ENCODE assay signal across 8 mouse cellular contexts in the genomic region with DNA sequence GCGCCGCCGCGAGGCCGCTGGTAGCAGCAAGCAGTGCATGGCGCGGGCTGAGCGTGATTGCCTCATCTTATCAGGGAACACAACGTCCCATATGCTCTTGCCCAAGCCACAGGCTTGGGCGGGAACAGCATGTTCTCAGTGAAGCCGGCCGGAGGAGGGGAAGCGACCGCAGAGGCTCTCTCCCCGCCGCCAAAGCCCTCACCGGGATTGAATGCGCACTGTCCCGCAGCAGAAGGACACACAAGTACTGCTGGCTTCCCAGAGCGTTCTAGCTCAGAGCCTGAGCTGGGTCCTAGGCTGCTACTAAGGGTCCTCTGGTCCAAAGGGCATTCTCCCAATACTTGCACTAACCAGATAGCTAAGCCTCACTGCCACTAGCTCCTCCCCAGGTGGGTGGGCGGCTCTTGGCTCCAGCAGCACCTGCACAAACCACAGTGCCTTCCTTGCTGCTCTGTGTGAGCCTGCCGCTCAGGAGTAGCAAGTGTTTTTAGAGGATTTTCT. TPM values are rescaled to one million over a fixed set of nuclear protein-coding genes. Genes with fewer than 3 reads are reported as not detected.
DNase-seq lines count a peak whose midpoint lies in the region; ATAC-seq lines count a peak whose summit lies in the region.

No protein-coding gene starts in this region.

- peak overlapping the region; percentile 36 for H3K4me3 ChIP-seq in intestine, embryonic 15.5 days (replicated peaks)

- peaks cover 23% of the 10 kb centered on the region for H3K4me1 ChIP-seq in intestine, embryonic 15.5 days (replicated peaks)

- intact Hi-C loops in gastrocnemius, postnatal 36 days (cut with DNase I), result loop anchor here (2.0 to 5.0 kb wide), 2 partner anchors 28 to 40 kb away; a partner anchor contains a TSS
- intact Hi-C loops in left cerebral cortex, postnatal 25 days (cut with DNase I), result loop anchor here (1.0 kb wide), 3 partner anchors 28 to 142 kb away; no protein-coding TSS in a partner anchor

- peak; percentile 97 for ATAC-seq in intestine, embryonic 15.5 days

- peak; percentile 94 for DNase-seq in adrenal gland, adult 8-10 months
- DNase-seq in embryo, embryonic 9.5 days (ENCODE audit: extremely low spot score), result peak; percentile 71
- DNase-seq in gastrocnemius, postnatal 36 days, result peak; percentile 88 to 96
- DNase-seq in left cerebral cortex, postnatal 25 days (ENCODE audit: low spot score in 2 of 2), result peak; percentile 94 to 95
- peak; percentile 85 for DNase-seq in mesoderm, embryonic 11.5 days (ENCODE audit: low read depth, low spot score)
- DNase-seq in right cerebral cortex, postnatal 25 days, result peak; percentile 86
- DNase-seq in urinary bladder, postnatal 36 days (ENCODE audit: low spot score in 2 of 2), result peak; percentile 75 to 95

- H3K27me3 ChIP-seq in intestine, embryonic 15.5 days (replicated peaks), result no peaks in the 10 kb centered on the region

- H3K9ac ChIP-seq in intestine, embryonic 15.5 days, result peak overlapping the region; percentile 43

- 1% methylated on average over 22 of the region's 22 CpGs for WGBS in intestine, embryonic 15.5 days

- peak overlapping the region; percentile 95 for H3K27ac ChIP-seq in intestine, embryonic 15.5 days

- no peaks in the 10 kb centered on the region for H3K36me3 ChIP-seq in intestine, embryonic 15.5 days

- peak overlapping the region; percentile 77 for H3K4me2 ChIP-seq in intestine, embryonic 15.5 days (replicated peaks)

- no peaks in the 10 kb centered on the region for H3K9me3 ChIP-seq in intestine, embryonic 15.5 days

RNA-seq across cellular contexts. Expression of a gene that starts 19.6 kb away (rescaled TPM):
- total RNA-seq in adrenal gland, adult 8-10 months (2022), result under 1 TPM in 1 of 4 experiments, not detected in 3; 0.45 TPM
- not detected for total RNA-seq in gastrocnemius, postnatal 36 days (2021)
- not detected in 2 replicates for polyA plus RNA-seq in intestine, embryonic 15.5 days (2015; fragmentation: Nextera tagmentation; extraction: Ambion mirVana)
- not detected for total RNA-seq in left cerebral cortex, postnatal 25 days (2021)

RNA-seq across cellular contexts. Expression of a gene that starts 41.7 kb away (rescaled TPM):
- 10 to 100 TPM; 56.8 to 83.6 (median 74.3) TPM for total RNA-seq in adrenal gland, adult 8-10 months (2022)
- 10 to 100 TPM; 42.3 to 47.7 TPM for total RNA-seq in gastrocnemius, postnatal 36 days (2021)
- 25.9 and 26.7 TPM in 2 replicates for polyA plus RNA-seq in intestine, embryonic 15.5 days (2015; fragmentation: Nextera tagmentation; extraction: Ambion mirVana)
- total RNA-seq in left cerebral cortex, postnatal 25 days (2021), result 100 to 1,000 TPM; 161 to 167 TPM

Comparison
In these comparisons a context has a peak if more than half of its experiments do, and no peak if none do; other contexts are left out.
1. Peak in every context shown above with its lines: DNase-seq, ATAC-seq, H3K4me3 ChIP-seq and H3K27ac ChIP-seq.